Mouse (Mus musculus) kidney, postnatal 0 days (tissue): ENCODE results near the gene Ugdh. TPM values are rescaled to one million over a fixed set of nuclear protein-coding genes. Genes with fewer than 3 reads are reported as not detected.

Experiments used
- ATAC-seq: fragments of 200-750 bp; cut with Nextera tagmentation; replicated peaks from 2 replicates; pipeline ENCODE4 v1.8.0; 2017; ENCODE audit warnings: low read depth, moderate number of reproducible peaks, moderate TSS enrichment, moderate library complexity; ENCODE audit not compliant: low FRiP score
- DNase-seq: peaks from one replicate; pipeline ENCODE4 v3.0.0-alpha.2; 2016; ENCODE audit warnings: low spot score
- H3K27ac ChIP-seq: fragments of 300-500 bp; sonication (generic); 2 replicates; pipeline ENCODE4 v1.5.1; 2014; ENCODE audit warnings: mild to moderate bottlenecking
- H3K27me3 ChIP-seq: fragments of 300-500 bp; sonication (generic); 2 replicates; pipeline ENCODE4 v1.6.1; 2014; ENCODE audit warnings: low read length, mixed read lengths; ENCODE audit not compliant: insufficient read depth
- H3K36me3 ChIP-seq: fragments of 300-500 bp; sonication (generic); 2 replicates; pipeline ENCODE4 v1.6.1; 2014; ENCODE audit warnings: low read length, mixed read lengths; ENCODE audit not compliant: insufficient read depth
- H3K4me1 ChIP-seq: fragments of 300-500 bp; sonication (generic); replicated peaks from 2 replicates; pipeline ENCODE4 v1.6.1; 2014; ENCODE audit warnings: antibody characterized with exemption, low read length, mixed read lengths; ENCODE audit not compliant: insufficient read depth
- H3K4me2 ChIP-seq: fragments of 300-500 bp; sonication (generic); 2 replicates; pipeline ENCODE4 v1.6.1; 2014; ENCODE audit warnings: mild to moderate bottlenecking, low read length, moderate library complexity, mixed read lengths
- H3K4me3 ChIP-seq: fragments of 300-500 bp; sonication (generic); replicated peaks from 2 replicates; pipeline ENCODE4 v1.5.1; 2014; ENCODE audit warnings: low read depth, low read length
- H3K9ac ChIP-seq: fragments of 300-500 bp; sonication (generic); 2 replicates; pipeline ENCODE4 v1.6.1; 2014; ENCODE audit warnings: low read depth, low read length
- H3K9me3 ChIP-seq: fragments of 300-500 bp; sonication (generic); replicated peaks from 2 replicates; pipeline ENCODE4 v1.6.1; 2016; ENCODE audit warnings: low read length, inconsistent platforms, mixed read lengths
- CTCF ChIP-seq: IDR thresholded peaks from 2 replicates; pipeline ENCODE4 v1.5.1; 2016; ENCODE audit warnings: antibody characterized with exemption, low read depth, mild to moderate bottlenecking, moderate library complexity
- WGBS: fragments of 180-500 bp; shearing (Covaris S2); extraction: QIAGEN DNeasy Blood & Tissue Kit; methylation state at CpG from one replicate; pipeline ENCODE4 v1.1.7; 2014; 5-methylcytosine and 5-hydroxymethylcytosine counted together
- polyA plus RNA-seq: library from polyadenylated mRNA; unstranded; fragments of >200 nt; fragmentation: Nextera tagmentation; extraction: Ambion mirVana; gene quantifications from 2 replicates; pipeline ENCODE4 v1.2.1, GENCODE M21; 2015

Ugdh gene
- polyA plus RNA-seq, 1 experiment from 2014 or later: 103 TPM

- WGBS: 57% methylated on average over 2 of the region's 2 CpGs
These were observed 50.0 kb downstream of the Ugdh start for GRCm38 (mm10) chr5:65385704-65386103.

GRCm38 (mm10) chr5:65374746-65375145, 61.0 kb downstream of the Ugdh start:
- no peaks in the 10 kb centered on the region for H3K9me3 ChIP-seq
- no peak overlapping the region for H3K4me3 ChIP-seq
- H3K36me3 ChIP-seq: no peaks in the 10 kb centered on the region
- WGBS: 81% methylated on average over 7 of the region's 7 CpGs
- H3K4me1 ChIP-seq: no peaks in the 10 kb centered on the region
- no peak overlapping the region for H3K27ac ChIP-seq
- H3K4me2 ChIP-seq: no peak overlapping the region
- H3K9ac ChIP-seq: no peak overlapping the region
- DNase-seq: no peak
- ATAC-seq: no peak
- H3K27me3 ChIP-seq: no peaks in the 10 kb centered on the region
- no peak for TF ChIP-seq CTCF

More at GRCm38 (mm10) chr5:65385704-65386103, 50.0 kb downstream of the Ugdh start:
- Histone ChIP-seq H3K9me3 (no peaks in the 10 kb centered on the region), H3K36me3 (peaks cover 26% of the 10 kb centered on the region), H3K27me3 (no peaks in the 10 kb centered on the region), H3K4me1 (peaks cover 8% of the 10 kb centered on the region), H3K9ac (no peak overlapping the region), H3K4me3 (no peak overlapping the region), H3K27ac (no peak overlapping the region), H3K4me2 (no peak overlapping the region)
- DNase-seq (no peak), ATAC-seq (no peak)
- TF ChIP-seq CTCF: no peak

- Histone ChIP-seq H3K4me3 (no peak overlapping the region), H3K4me1 (no peaks in the 10 kb centered on the region), H3K27ac (no peak overlapping the region), H3K9ac (no peak overlapping the region), H3K9me3 (no peaks in the 10 kb centered on the region), H3K4me2 (no peak overlapping the region), H3K27me3 (no peaks in the 10 kb centered on the region), H3K36me3 (no peaks in the 10 kb centered on the region)
- WGBS: 84% methylated on average over 7 of the region's 7 CpGs
- ATAC-seq (no peak), DNase-seq (no peak)
- no peak for TF ChIP-seq CTCF
These were observed 64.2 kb downstream of the Ugdh start for GRCm38 (mm10) chr5:65371551-65371950.

- Histone ChIP-seq H3K4me3 (no peak overlapping the region), H3K9me3 (no peaks in the 10 kb centered on the region), H3K27me3 (no peaks in the 10 kb centered on the region), H3K9ac (no peak overlapping the region), H3K27ac (no peak overlapping the region), H3K4me2 (no peak overlapping the region), H3K4me1 (no peaks in the 10 kb centered on the region), H3K36me3 (no peaks in the 10 kb centered on the region)
- ATAC-seq: no peak
- no peak for TF ChIP-seq CTCF
- WGBS: 84% methylated on average over 11 of the region's 11 CpGs
- DNase-seq: no peak
These were observed 67.9 kb downstream of the Ugdh start for GRCm38 (mm10) chr5:65367837-65368236.

Other genes starting within 250 kb of the Ugdh start
- gene Wdr19, start 236.3 kb downstream of the Ugdh start, polyA plus RNA-seq: 9.9 and 10.2 TPM in 2 replicates
- 69.1 and 74.3 TPM in 2 replicates for gene Rfc1, start 100.3 kb downstream of the Ugdh start, polyA plus RNA-seq
- gene Klb, start 87.6 kb downstream of the Ugdh start, polyA plus RNA-seq: 0.05 and 0.12 TPM in 2 replicates
- gene Rpl9, start 44.5 kb downstream of the Ugdh start, polyA plus RNA-seq: 1,132 and 1,215 TPM in 2 replicates
- 66.7 and 67.3 TPM in 2 replicates for gene Lias, start 44.5 kb downstream of the Ugdh start, polyA plus RNA-seq
- gene Gm43552, start 56.9 kb upstream of the Ugdh start, polyA plus RNA-seq: 0.96 TPM in 1 of 2 replicates, not detected in the other
- 192 and 199 TPM in 2 replicates for gene Smim14, start 101.2 kb upstream of the Ugdh start, polyA plus RNA-seq
- 146 and 152 TPM in 2 replicates for gene Ube2k, start 101.3 kb upstream of the Ugdh start, polyA plus RNA-seq